Mouse (Mus musculus) ES-E14 (cell line): ENCODE measurements around the gene Rhob. TPM values are rescaled to one million over a fixed set of nuclear protein-coding genes. Genes with fewer than 3 reads are reported as not detected.
"Not testable (repeated sequence)": the region's sequence is repeated elsewhere in the genome, so short reads cannot be mapped to it uniquely, and the experiment has no call there.

Source experiments
- DNase-seq: peaks from one replicate; pipeline ENCODE4 v3.0.0-alpha.2; 2013; ENCODE audit warnings: low read depth, low spot score
- H3K27ac ChIP-seq: 2 replicates; pipeline ENCODE4 v1.5.1; 2012; ENCODE audit warnings: low read depth, mild to moderate bottlenecking, low read length, moderate library complexity, mixed read lengths; ENCODE audit not compliant: poor library complexity, insufficient read depth, severe bottlenecking
- H3K36me3 ChIP-seq: 2 replicates; pipeline ENCODE4 v1.6.1; 2012; ENCODE audit warnings: mild to moderate bottlenecking, low read length, moderate library complexity, mixed read lengths; ENCODE audit not compliant: control insufficient read depth, poor library complexity, insufficient read depth, severe bottlenecking
- H3K4me1 ChIP-seq, 2 experiments: fragments of 150-350 bp in 1 of 2; sonication (generic) in 1 of 2; 2 replicates each; pipeline ENCODE4 v1.6.1; 2012; ENCODE audit warnings: low read length in 2 of 2, mild to moderate bottlenecking in 1 of 2, mixed read lengths in 1 of 2; ENCODE audit not compliant: control insufficient read depth in 2 of 2, insufficient read depth in 2 of 2, poor library complexity in 1 of 2
- H3K4me3 ChIP-seq, 2 experiments: fragments of 150-350 bp in 1 of 2; sonication (generic) in 1 of 2; 2 replicates each; pipeline ENCODE4 v1.5.1; 2012; ENCODE audit warnings: low read length in 2 of 2, low read depth in 1 of 2, mild to moderate bottlenecking in 1 of 2, mixed read lengths in 1 of 2; ENCODE audit not compliant: insufficient read depth in 1 of 2, poor library complexity in 1 of 2, severe bottlenecking in 1 of 2
- H3K9ac ChIP-seq: 2 replicates; pipeline ENCODE4 v1.6.1; 2012; ENCODE audit warnings: low read depth, mild to moderate bottlenecking, low read length, mixed read lengths; ENCODE audit not compliant: poor library complexity, insufficient read depth, severe bottlenecking
- H3K9me3 ChIP-seq: fragments of 150-350 bp; sonication (generic); 2 replicates; pipeline ENCODE4 v1.6.1; 2012; ENCODE audit warnings: low read depth, mild to moderate bottlenecking, low read length; ENCODE audit not compliant: control insufficient read depth, insufficient read depth
- CHD2 ChIP-seq: IDR thresholded peaks from 2 replicates; pipeline ENCODE4 v1.6.1; 2014; ENCODE audit warnings: mild to moderate bottlenecking, low read depth, low read length, inconsistent platforms
- HCFC1 ChIP-seq: IDR thresholded peaks from 2 replicates; pipeline ENCODE4 v1.6.1; 2012; ENCODE audit warnings: low read length, inconsistent platforms, borderline replicate concordance; ENCODE audit not compliant: insufficient read depth
- MAFK ChIP-seq: IDR thresholded peaks from 2 replicates; pipeline ENCODE4 v1.6.1; 2014; ENCODE audit warnings: mild to moderate bottlenecking, low read depth, low read length, inconsistent platforms; ENCODE audit not compliant: insufficient read depth
- ZC3H11A ChIP-seq: IDR thresholded peaks from 2 replicates; pipeline ENCODE4 v1.6.1; 2012; ENCODE audit warnings: low read depth, mild to moderate bottlenecking, inconsistent platforms, low read length, borderline replicate concordance
- ZNF384 ChIP-seq: IDR thresholded peaks from 2 replicates; pipeline ENCODE4 v1.6.1; 2012; ENCODE audit warnings: low read depth, low read length, inconsistent platforms
- in situ Hi-C, 2 experiments: fragments of 600-800 bp; cut with MboI; formaldehyde crosslinking; loops; one replicate each; pipeline ENCODE4 v1.15.1; 2025; ENCODE audit warnings: low sequenced_read_pairs in 2 of 2, inconsistent platforms in 1 of 2; ENCODE audit not compliant: unreplicated experiment in 2 of 2
- total RNA-seq: library from RNA; depleted of rRNA; stranded (reverse); fragments of 300-350 nt; gene quantifications from 2 replicates; pipeline ENCODE4 v1.2.3, GENCODE M21; 2012

Gene Rhob
- total RNA-seq, 1 experiment, result 43.6 TPM

DNA sequence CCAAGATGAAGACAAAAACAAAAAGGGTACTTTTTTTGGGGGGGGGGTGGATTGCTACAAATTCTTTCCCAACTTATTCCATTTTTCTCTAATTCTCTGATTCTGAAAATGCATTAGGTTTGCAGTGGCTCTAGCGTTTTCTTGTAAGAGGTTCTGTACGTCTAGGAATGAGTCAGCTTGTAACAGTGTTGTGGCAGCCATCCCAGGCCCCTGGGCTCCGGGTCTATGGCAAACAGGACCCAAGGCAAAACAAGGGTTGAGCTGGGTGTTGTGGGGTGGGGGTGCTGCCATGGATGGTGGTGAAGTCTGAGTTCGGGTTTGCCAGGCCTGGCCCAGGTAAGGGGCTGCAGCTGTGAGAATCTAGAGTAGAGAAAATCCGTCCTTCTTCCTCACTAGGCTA, 37.3 kb downstream of the Rhob start:
- no peak overlapping the region for H3K4me3 ChIP-seq
- H3K4me1 ChIP-seq, result no peaks in the 10 kb centered on the region
- H3K36me3 ChIP-seq, result no peaks in the 10 kb centered on the region
- DNase-seq, result no peak
- H3K9ac ChIP-seq, result no peak overlapping the region
- no peaks in the 10 kb centered on the region for H3K9me3 ChIP-seq
- TF ChIP-seq CHD2 (no peak), ZNF384 (no peak), MAFK (no peak), HCFC1 (no peak), ZC3H11A (no peak)
- in situ Hi-C loops, result no loop called here
- no peak overlapping the region for H3K27ac ChIP-seq

DNA sequence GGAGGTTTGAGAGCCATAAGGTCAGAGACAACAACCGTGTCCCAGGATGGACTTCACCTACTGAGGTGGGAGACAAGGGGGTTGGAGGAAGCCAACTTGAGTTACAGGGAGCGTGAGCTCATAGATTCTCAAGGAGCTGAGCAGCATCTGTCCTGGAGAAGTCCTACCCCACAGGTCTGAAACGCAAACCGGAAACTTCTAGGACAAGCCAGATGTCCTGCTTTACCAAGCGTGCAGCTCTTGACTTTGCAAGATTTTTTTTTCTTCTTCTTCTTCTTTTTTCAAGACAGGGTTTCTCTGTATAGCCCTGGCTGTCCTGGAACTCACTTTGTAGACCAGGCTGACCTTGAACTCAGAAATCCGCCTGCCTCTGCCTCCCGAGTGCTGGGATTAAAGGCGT, 38.2 kb downstream of the Rhob start:
- in situ Hi-C loops, H3K27ac ChIP-seq: not testable (repeated sequence)

DNA sequence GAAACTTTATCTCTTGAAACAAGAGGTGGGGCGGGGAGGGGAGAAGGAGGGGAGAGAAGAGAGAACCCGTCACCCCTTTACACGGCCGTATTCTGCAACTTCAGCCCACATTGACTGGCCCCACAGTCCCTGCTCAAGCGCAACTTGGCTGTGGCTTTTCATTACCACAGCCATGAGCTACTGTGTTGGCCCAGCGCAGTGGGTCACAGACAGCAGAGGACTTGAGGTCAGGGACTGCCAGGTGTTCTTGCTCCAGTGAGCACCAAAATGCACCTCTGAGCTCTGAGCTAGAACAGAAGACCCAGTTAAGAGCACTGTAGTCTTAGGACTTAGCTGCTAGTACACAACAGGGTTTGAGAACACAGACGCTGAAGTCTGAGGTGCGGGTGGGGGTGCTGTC, 41.4 kb downstream of the Rhob start:
- H3K4me1 ChIP-seq, result no peaks in the 10 kb centered on the region
- DNase-seq, result no peak
- TF ChIP-seq CHD2 (no peak), MAFK (no peak), ZC3H11A (no peak), HCFC1 (no peak)
- H3K4me3 ChIP-seq, result no peak overlapping the region
- no peak overlapping the region for H3K9ac ChIP-seq
- no peaks in the 10 kb centered on the region for H3K9me3 ChIP-seq
- no peaks in the 10 kb centered on the region for H3K36me3 ChIP-seq
- in situ Hi-C loops, result no loop called here
- no peak overlapping the region for H3K27ac ChIP-seq

More for the DNA sequence above, 38.2 kb downstream of the Rhob start:
- not testable (repeated sequence) for H3K9ac ChIP-seq, H3K36me3 ChIP-seq, DNase-seq, H3K4me1 ChIP-seq, H3K4me3 ChIP-seq, H3K9me3 ChIP-seq

DNA sequence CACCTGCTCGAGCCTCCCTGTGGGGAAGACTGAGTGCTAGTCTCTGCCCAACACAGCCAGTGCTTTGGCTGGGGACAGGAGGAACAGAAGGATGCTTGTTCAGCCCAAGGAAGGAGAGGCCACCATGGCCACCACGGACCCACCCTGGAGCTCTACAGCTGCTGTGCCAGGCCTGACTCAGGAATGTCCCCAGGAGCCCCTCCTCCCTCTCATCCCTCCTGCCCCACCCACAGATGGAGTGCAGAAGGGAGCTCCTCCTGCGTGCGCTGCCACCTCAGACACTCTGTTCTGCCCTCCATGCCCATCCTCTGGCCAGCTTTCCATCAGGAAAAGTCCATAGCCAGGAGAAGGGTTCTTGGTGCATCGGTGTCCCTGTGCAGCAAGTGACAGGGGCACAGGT, 42.8 kb downstream of the Rhob start:
- Histone ChIP-seq H3K9ac (no peak overlapping the region), H3K9me3 (no peaks in the 10 kb centered on the region), H3K4me1 (no peaks in the 10 kb centered on the region), H3K36me3 (no peaks in the 10 kb centered on the region), H3K4me3 (no peak overlapping the region), H3K27ac (no peak overlapping the region)
- no peak for TF ChIP-seq CHD2
- TF ChIP-seq HCFC1, result no peak
- TF ChIP-seq ZNF384, result no peak
- TF ChIP-seq ZC3H11A, result no peak
- no peak for TF ChIP-seq MAFK
- in situ Hi-C loops, result no loop called here
- DNase-seq, result no peak

DNA sequence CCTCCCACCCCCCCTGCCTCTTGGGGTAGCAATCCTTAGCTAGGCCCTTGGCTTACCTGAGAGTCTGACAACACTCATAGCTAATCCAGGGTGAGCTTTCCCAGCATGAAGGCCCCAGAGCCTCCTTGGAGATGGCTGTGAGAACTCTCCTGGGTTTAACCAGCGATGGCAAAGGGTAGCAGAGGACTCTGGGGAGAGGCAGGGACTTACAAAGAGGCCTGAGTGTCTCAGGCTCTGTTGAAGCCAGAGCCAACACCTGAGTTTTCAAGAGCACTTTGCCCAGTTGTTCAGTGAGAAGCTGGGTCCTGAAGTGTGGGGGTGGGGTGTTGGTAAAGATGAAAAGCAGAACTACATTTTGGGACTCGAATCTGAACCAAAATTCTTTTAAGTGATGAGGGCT, 44.8 kb downstream of the Rhob start:
- Histone ChIP-seq H3K9me3 (no peaks in the 10 kb centered on the region), H3K4me3 (no peak overlapping the region), H3K27ac (no peak overlapping the region), H3K9ac (no peak overlapping the region), H3K4me1 (no peaks in the 10 kb centered on the region), H3K36me3 (no peaks in the 10 kb centered on the region)
- TF ChIP-seq ZC3H11A, result no peak
- TF ChIP-seq ZNF384, result no peak
- TF ChIP-seq MAFK, result no peak
- TF ChIP-seq HCFC1, result no peak
- no peak for TF ChIP-seq CHD2
- in situ Hi-C loops, result no loop called here
- DNase-seq, result no peak
